Mouse (Mus musculus) layer of hippocampus, adult 11-12 months (tissue): ENCODE measurements around the gene Mum1.

ENCODE experiments used
- DNase-seq: peaks from one replicate; pipeline ENCODE4 v3.0.0; 2022; ENCODE audit warnings: low spot score

Mum1 gene

DNA sequence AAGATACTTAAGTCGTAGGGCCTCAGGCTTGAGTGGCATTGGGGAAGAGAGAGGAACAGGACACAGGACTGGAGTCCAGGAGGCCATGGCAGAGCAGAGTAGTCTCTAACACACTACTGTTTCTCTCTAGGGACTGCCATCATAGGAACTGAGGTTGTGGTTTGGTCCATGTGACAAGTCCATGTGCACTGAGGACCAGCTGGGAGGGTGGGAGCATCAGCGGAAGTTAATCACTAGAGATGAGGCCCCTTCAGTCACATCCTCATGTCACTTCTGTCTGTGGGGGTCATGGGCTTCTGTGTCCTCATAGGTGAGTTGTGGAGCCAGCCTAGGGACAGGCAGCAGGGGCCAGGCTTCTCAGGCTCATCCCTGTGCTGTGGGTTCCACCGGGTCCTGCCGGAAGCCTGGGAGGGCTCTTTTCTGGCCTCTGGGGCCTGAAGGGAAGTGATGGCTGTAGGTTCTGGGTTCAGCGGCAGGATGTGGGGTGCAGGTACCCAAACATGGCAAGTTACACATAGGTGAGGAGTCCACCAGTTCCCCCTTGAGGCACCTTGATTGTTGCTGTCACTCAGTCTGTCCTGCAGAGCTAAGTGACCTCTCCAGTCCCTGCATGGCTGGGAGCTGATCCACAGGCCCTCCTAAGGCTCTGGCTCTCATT lies 45.1 kb downstream of the Mum1 start:
- DNase-seq, result no peak

DNA sequence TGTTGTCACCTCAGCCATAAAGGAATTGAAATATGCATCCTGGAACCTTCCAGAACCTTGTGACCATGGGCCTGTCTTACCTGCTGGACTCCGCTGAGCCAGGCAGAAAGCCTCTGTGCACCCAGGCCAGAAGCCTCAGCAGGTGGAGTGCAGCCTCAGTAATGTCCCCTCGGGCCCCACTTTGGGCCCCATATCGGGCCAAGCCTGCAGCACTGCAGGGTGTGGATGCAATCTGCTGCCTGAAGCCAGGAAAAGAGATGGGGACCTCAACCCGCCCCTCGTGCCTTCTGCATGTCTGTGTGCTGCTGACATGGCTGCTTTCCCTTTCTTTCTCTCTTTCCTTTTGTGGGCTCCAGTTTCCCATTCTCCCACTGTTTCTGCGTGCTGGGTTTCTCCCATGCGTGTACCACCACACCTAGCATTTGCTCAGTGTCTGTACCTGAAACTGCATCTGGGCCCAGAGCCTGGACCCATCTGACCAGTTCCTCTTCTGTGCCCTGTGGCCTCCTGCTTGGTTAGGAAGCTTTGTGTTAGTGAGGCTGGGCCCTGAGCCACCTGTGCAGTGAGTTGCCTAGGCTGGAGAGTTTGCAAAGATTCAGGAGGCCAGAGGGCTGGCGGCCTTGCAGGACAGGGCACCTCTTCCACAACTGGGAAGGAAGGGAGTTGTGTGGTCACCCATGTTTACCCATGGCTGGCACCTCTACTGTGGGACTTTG lies 45.8 kb downstream of the Mum1 start:
- DNase-seq, result no peak

DNA sequence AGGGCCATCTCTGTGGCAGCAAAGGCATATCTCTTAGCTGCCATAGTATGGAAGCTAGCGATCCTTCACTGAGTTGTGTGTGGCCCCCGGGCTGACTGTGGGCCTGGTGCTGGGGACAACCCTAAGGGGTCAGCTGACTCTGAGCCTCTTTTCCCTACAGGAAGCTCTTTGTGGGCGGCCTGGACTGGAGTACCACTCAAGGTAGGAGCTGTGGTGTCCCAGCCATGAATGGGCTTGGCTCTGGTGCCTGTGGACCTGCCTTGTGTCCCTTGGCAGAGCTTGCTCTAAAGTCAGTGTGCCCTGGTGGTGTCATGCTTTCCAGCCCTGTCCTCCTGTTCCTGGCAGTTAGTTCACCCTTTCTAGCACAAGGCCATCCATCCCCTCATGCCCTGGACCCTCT lies 47.6 kb downstream of the Mum1 start:
- no peak for DNase-seq

DNA sequence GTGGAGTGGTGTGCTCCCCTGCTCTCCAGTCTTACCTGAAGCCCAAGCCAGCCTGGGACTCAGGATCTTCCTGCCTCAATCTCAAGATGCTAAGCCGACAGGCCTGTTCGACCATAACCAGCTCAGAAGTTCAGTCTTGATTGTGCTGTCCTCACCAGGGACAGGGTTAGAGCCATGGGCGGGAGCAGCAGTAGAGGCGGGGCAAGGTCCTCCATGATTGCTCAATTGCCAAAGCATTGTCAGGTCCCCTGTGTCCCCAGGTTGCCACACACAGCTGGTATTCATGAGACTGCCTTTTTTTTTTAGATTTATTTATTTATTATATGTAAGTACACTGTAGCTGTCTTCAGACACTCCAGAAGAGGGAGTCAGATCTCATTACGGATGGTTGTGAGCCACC lies 50.0 kb downstream of the Mum1 start:
- DNase-seq, result no peak

DNA sequence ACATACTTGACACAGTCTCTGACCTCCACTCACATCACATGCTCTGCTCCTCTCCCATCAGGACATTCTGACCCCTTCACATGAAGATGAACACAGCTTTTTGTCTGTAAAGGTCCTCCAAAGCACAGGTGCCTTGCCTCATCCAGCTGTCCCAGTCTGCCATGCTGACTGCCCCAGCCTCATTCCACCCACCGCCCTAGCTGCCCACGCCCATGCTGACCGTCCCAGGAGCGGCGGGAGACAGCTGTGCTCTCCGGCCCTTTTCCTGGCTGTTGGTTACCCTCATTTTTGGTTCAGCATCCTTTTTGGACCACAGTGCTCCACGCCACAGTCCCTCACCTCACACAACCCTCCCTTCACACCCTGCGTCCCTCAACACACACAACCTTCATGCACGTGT lies 52.2 kb downstream of the Mum1 start:
- DNase-seq, result no peak

DNA sequence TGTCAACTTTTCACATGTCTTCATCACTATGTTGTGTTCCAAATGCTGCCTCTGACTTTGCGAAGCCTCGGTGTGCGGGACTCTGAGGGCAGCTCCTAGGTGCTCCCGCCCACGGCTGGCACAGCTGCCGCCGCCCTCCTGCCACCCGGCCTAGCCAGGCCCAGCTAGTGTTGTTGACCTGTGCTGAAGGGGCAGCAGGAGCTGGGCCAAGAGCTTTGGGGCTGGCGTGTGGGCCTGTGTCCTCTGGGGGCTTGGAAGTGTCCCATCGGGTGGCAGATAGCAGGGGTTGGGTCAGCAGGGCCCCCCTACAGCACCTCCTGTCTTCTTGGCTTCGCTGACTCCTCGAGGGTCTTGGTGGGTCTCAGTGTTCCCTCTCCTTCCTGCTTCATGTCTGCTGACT lies 53.0 kb downstream of the Mum1 start:
- DNase-seq, result no peak

DNA sequence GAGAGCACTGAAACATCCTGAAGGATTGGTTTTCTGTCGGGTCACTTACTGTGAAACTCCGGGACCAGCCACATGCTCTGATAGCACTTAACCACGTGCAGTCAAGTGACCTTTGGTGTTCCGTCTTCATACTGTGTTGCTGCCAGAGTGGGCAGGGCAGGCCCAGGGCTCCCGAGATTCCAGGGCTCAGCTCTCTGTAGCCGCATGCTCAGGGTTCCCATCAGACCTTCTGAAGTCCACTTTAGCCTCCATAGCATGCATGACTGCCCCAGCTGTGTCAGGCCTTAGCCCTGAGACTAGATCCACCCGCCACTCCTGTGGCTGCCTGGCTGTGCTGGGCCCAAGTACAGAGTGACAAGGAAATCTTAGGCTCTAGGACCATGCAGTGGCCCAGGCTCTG lies 55.1 kb downstream of the Mum1 start:
- DNase-seq, result no peak

DNA sequence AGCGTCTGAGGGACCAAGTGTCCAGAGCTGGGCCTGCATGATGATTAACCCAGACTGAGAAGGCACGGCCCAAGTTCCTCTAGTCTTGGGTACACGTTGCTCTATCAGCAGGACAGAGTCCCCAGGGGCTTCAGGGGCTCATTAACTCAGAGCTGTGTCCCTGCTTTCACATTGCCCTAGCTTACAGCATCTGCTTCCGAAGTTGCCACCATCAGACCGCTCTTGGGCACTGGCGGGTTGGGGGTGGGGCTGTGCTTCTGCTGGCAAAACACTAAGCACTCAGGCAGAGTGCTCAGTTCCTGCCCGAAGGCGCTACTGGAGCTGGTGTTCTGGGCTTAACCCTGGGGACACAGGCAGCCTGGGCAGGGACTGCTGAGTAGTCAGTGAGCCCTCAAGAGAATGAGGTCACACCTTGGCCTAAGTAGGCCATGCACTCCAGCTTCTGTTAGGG lies 55.7 kb downstream of the Mum1 start:
- DNase-seq, result no peak

DNA sequence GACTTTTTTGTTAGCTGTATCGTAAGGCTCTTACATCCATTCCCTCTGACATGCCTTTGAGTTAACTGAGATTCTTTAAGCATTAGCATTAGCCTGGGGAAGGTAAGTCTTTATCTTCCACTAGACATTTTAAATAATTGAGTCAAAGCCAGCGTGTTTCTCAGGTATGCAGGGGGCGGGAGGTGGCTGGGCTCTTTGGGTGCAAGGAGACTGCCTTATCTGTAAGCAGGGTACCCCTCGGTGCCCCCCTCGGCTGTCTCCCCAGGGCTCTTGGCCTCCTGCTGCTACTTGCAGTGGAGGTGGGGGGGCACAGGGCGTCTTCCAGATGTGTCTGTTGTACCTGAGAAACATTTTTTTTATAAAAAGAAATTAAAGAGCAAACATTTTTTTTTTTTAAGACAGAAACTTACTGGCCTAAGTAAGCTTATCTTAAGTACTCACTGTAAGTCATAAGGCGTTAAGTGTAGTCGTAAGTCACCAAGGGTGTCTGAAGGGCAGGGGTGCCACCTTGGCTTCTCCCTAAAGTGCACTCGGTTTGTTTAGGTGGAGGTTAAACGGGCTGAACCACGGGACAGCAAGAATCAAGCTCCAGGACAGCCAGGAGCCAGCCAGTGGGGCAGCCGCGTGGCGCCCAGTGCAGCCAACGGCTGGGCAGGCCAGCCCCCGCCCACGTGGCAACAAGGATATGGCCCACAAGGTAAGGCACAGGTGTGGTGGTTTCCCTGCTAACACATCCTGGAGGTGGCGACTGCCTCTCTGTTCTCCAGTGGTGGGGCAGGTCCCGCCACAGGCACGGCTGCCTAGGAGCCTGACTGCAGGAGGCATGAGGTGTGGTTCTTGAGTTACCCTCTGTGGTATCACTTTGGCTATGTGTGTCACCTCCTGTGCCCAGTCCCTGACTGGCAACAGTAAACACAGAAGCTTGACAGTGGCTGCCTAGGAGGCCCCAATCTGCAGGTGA lies 56.5 kb downstream of the Mum1 start:
- DNase-seq, result no peak

DNA sequence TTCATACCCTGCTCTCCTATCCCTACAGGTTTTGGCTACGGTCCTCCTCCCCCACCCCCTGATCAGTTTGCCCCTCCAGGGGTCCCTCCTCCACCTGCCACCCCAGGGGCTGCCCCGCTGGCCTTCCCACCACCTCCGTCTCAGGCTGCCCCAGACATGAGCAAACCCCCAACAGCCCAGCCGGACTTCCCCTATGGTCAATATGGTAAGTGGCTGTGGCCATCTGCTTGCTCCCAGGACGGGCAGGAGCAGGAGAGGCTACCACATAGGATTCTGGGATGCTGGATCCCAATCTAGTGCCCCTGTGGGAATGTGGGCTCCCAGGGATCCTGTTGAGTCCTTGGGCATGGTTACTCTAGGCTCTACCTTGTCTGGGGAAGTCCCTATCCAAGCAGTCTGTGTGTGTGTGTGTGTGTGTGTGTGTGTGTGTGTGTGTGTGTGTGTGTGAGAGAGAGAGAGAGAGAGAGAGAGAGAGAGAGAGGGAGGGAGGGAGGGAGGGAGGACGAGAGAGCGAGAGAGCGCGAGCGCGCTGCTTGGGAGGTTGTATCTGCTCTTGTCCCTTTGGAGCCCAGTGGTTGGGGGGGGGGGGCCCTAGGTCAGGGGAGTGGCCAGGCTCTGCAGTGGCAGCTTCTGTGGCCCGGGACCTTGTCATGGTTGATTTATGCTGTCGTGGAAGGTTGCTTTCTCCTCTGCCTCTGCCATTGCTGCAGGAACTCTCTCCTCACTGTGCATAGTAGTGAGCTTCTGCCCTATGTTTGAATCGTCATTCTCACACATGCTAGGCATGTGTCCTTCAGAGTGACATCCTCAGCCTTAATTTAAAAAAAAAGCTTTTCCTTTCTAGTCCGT lies 59.2 kb downstream of the Mum1 start:
- no peak for DNase-seq

DNA sequence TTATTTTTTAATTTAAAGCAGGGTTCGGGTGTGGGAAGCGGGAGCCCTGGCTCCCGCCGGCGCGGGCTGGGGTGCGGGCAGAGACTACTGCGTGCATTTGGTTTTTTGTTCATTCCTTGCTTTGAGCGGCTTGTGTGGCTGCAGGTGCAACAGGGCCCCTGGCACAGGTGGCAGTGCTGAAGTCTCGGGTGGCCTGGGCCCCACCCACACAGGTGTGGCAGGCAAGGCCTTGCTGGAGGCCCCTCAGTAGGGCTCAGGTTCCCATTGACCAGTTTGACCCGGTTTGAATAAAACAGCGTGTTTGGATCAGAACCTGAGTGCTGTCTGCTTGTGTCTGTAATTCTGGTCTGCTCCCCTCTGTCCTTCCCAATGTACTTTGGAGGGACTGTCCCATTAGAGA lies 61.9 kb downstream of the Mum1 start:
- no peak for DNase-seq

DNA sequence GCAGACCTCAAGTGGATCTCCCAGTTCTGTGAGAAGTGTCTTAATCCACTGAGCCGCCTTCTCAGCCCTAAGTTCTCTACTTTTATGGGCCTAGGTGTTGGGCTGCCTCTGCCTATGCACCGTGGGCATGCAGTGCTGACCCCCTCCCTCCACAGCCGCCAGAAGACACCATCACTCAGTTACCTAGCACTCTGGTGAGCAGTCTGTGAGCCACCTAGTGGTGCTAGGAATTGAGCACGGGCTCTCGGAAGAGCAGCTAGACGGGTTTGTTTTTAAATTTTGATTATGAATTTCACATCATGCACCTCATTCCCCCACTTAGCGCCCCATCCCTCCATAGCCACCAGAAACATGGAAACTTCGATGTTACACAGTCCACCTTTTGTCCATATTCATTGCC lies 62.4 kb downstream of the Mum1 start:
- no peak for DNase-seq

DNA sequence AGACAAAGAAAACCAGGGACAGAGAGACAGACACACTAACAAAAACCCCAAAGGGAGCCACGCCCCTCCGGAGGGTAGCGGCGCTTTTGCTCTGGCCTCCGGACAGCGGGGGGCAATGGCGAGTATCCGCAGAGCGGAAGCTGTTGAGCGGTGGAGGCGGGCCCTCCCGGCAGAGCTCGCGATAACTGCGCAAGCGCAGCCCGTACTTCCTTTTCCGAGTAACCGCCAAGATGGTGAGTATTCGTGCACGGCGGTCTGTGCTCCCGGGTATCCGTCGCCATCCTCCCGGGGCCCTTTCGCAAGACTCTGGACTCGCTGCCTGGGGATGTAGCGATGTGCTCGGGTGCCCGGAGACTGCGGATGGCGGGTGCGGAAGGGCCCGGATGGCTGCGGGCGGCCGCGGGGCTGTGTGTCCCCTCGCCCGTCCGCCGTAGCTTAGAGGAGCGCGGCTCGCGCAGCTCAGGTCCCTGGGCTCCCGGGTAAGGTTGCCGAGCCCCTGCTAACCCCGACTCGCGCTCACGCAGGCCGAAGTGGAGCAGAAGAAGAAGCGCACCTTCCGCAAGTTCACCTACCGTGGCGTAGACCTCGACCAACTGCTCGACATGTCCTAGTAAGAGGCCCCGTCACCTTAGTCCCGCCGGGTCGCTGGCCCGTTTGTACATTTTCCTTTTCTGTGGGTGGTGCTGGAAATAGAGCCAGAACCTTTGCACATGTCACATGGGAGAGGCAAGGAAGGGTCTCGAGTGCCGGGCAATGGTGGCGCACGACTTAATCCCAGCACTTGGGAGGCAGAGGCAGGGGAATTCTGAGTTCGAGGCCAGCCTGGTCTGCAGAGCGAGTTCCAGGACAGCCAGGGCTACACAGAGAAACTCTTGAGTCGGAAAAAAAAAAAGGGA lies 66.3 kb downstream of the Mum1 start, which contains the start of gene Rps15:
Gene Rps15 (plus strand): TSS at position 203 of the 896 bp plus-strand sequence.
- peak; percentile 93 for DNase-seq

DNA sequence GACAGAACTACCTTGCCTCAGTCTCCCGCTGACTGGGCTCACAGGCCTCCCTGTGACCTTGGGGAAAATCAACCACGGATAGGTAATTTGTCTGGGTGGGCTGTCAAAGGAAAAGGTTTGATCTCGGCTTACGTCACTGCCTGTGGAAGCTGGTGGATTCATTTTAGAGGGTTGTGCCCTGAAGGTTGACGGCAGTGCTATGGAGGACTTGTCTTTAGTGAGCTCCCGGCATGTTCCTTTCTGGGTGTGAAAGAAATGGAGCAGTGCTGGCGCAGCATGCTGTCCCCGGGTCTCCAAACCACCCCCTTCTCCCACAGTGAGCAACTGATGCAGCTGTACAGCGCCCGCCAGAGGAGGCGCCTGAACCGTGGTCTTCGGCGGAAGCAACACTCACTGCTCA lies 67.1 kb downstream of the Mum1 start:
- no peak for DNase-seq
